Mouse (Mus musculus) thymus, postnatal 25 days (tissue): ENCODE results near the gene Ttc27.
"Not testable (repeated sequence)": the region's sequence is repeated elsewhere in the genome, so short reads cannot be mapped to it uniquely, and the experiment has no call there.

Experiments
- DNase-seq: peaks from one replicate; pipeline ENCODE4 v3.0.0; 2022

The Ttc27 gene

DNA sequence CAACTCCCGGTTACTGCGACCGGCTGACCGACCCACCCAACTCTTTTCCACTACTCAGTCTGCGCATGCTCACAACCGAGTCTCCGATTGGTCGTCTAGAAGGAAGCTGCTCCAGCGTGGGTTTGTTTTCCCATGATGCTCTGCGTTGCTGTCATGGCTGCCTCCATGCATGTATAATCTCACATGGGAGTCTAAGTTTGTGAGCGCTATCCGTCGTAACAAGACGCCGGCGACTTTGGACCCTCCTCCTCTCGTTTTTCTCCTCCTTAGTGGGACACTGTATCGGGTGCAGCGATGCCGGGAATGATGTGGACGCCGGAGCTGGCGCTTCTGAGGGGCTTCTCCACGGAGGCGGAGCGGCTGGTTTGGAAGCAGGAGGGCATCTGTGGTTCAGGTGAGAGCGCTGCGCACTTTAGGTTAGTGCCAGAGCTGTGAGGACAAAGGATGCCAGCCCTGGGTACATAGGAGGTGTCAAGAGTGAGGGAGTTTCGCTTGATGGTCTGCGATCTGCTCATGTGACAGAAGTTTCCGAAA is at the start of gene Ttc27:
TSS of gene Ttc27 (plus strand) at position 115 of the 534 bp plus-strand sequence.
- peak; percentile 94 for DNase-seq

DNA sequence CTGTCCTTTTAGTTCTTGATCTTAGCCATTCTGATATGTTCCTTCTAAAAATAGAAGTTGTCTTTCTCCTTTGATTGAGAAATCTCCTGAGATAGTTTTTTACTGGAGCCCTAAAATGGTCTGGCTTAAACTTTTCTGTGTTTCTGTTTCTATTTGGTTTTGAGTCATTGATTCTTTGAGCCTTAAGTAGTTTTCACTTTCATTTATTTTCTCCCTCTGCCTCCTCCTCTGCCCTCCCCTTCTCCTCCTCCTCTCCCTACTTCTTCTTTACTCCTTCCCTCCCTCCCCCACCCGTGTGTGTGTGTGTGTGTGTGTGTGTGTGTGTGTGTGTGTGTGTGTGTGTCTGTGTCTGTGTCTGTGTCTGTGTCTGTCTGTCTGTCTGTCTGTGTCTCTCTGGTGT is 49.5 kb upstream of the Ttc27 start:
- no peak for DNase-seq

DNA sequence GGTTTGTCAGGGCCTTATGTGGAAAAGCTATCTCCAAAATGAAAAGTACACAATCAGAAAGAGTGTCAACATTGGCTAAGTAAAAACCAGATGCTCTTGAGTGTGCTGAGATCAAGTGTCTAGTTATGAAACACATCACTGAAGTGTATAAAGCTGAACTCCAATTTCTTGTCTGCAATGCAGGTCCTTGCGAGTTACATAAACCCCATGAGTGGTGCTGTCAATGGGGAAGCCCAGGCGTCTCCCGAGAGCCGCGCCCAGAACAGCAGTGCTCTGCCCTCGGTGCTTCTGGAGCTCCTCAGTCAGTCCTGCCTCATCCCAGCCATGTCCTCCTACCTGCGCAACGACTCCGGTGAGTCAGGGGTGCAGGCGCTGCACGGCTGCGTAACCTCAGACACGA is 47.5 kb upstream of the Ttc27 start:
- DNase-seq, result no peak

DNA sequence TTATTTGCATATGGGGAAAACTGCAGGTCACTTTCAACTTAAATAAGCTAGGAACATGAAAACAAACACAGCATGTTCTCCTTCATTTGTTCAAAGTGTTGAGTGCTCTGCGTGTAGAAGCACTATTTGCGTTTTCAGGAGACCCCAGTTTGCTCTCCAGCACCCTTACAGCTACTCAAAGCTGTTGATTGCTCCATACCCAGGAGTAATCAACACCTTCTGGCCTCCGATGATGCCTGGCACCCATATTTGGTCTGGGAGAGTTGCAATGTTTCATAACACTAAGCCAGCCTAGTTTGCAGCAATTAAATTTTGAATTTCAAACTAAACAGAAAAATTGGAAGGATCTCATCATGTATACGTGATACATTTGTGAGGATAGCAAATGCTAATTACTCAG is 45.1 kb upstream of the Ttc27 start:
- DNase-seq, result no peak

DNA sequence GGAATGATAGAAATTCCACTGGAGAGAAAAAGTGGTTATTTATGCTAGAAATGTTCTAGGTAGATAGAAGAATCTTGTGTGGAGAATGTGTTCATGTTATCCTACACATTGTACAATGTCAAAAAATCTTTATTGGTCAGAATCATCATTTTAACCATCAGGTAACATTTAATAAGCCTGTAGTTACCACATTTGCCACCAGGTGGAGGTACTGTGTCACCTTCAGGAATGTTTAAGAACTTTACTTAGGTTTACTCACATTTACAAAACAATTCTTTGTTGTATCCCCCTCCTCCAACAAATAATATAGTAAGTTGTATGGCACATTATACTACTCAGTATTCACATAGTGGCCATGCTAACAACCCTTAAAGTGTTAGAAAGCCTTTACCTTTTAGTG is 44.3 kb upstream of the Ttc27 start:
- peak; percentile 6 for DNase-seq

DNA sequence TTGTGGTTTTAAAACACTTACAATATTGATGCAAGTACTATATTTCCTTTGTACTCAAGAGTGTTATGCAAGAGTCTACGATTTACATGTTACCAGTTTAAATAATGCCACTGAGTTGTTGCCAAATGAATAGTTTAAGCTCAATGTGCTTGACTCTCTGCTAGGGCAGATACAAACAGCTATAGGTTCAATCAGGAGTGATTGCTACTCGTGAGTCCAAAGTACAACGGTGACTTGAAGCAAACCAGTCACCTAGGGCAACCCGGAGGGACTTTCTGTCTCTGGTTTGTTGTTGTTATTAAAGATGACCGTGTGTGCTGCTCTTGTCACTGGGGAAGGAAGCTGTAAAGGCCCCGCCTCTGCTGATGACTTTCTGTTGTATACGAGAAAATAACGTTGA is 39.5 kb upstream of the Ttc27 start:
- DNase-seq, result no peak

DNA sequence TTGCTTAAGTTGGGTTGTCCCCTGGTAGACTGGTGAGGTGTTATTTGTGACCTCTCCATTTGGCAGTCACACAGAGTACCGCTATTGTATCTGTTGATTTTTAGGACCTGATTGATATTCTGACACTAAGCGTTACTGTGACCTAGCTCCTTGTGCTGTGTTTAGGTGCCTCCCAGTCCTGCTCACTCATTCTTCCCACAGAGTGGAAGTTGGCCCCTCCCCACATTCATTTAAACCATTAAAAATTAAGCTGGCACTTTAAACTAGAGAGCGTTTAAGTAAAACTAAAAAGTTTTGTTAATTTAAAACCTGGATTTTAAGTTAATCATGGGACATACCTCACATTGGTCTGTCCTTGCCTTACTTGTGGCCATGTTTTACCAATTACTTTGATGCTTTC is 32.6 kb upstream of the Ttc27 start:
- no peak for DNase-seq

DNA sequence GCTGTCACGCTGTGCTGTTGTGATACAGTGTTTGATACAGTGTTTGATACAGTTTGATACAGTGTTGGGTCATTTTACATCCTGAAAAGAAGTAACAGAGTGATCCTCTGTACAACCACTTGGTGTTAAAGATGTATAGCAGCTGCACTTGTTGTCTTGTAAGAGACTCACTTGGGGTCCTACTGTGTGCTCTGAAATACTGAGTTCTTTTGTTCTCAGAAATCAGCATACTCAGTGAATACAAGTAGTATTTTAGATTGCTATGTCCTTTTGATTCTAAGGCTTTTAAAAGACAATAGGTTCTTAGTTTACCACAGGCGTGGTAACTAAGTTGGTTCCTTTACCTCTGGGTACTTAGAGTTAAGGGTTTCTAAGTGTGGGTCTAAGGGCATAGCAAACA is 29.0 kb upstream of the Ttc27 start:
- no peak for DNase-seq

DNA sequence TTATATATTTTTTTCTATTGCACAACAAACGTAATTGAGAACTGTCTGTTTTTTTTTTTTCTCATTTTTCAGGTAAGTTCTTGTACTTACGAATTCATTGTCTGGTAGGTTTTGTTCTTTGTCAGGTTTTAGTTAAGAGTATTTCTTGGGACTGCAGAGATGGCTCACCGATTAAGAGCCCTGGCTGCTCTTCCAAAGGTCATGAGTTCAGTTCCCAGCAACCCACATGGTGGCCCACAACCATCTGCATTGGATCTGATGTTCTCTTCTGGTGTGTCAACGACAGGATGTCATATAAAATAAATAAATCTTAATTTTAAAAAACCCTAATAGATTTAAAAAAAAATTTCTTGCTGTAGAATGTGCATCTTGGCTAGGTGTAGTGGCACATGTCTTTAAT is 28.1 kb upstream of the Ttc27 start:
- DNase-seq, result no peak

DNA sequence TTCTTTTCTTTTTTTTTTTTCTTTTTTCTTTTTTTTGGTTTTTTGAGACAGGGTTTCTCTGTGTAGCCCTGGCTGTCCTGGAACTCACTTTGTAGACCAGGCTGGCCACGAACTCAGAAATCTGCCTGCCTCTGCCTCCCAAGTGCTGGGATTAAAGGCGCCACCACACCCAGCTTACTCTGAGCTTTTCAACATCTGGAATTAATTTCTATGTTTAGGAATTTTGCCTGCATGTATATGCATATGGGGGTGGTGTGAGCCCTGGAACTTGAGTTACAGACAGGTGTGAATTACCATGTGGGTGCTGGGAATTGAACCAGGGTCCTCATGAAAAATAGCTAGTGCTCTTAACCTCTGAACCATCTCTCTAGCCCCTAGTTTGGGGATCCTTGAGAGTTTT is 15.9 kb upstream of the Ttc27 start:
- DNase-seq, result not testable (repeated sequence)

DNA sequence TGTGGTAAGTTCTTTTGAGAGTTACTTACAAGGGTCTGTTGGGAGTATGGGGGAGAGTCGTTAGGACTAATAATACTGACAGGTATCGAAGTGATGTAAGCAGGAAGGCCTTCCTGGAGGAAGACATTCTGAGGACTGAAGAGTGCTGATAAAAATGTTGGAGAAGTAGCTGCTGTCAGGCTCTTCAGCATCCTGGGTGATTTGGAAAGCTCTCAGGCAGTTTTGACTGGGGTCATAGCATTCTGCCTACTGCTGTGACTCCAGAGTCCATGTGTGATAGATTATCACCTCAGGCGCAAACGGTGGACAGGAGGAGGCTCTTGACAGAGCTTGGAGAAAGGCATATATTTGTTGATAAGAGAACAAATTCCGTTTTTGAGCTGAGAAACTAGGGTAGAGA is 12.1 kb upstream of the Ttc27 start:
- no peak for DNase-seq

DNA sequence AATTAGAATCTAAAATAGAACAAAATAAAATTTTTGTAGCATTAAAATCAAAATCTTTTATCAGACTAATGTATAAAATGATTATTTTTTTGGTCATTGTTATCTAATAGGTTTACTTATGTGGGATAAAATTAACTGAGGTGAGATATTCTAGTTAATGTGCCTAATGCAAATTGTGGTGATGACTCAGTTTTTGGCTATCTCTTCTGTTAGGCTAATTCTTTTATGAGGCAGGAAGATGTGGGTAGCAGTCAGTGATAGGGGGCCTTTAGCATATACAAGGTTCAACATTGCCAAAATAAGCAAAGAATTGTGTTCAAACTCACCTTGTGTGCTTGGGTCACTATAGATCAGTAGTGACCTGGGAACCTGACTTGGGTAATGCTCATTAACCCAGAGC is 10.9 kb upstream of the Ttc27 start:
- DNase-seq, result no peak

DNA sequence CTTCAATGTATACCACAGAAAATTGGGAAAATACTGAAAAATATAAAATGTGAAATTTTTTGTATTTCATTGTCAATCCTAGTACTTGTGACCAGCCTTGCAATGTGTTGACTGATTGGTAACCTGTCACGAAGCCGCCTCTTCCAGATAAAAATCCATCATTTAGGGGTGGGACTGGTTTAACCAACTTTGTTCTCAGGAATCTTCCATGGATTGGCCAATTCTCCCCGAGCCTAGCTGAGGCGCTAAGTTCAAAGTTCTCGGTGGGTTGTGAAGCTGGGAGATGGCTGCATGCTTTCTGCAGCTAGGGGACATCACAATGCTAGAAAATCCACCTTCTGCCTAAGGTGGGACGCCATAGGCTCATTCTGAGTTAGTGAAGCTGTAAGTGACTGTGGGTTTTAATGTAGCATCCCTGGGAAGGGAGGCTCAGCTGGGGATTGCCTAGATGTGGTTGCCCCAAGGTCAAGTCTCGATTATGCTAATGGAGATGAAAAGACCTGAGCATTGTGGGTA is 9.8 kb upstream of the Ttc27 start:
- no peak for DNase-seq

DNA sequence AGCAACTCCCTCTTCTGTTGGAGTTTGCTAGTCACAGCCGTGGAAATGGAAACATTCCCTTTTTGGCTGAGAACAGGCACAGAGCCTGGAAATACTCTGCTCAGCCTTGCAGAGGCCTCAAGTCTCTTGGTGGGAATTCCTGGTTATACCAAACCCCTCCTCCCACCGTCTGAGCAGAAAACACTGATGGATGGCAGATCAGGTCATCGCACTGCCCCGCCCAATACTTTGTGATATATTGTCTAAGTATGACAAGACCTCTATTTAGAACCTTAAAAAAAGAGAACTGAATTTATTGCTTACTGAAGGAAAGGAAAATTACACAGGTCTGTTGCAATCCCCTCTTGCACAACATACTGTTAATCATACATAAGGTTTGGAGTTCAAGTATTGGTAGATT is 6.8 kb upstream of the Ttc27 start:
- DNase-seq, result no peak

DNA sequence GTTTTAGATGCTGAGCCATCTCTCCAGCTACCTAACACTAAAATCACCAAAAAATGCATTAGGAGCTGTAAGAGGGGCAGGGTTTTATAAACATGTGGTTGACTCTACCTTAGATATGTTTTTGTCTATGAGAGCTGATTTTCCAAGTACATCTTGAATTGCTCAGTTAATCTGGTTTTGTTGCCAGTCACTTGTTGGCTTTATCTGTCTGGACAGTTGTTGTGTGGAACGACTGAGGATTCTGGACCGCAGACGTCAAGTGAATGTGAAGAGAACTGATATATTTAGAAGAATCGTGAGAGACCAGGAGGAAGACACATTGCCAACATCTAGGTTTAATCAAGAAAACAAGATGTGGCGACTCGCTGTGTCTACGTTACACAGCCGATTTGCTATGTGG is 5.9 kb upstream of the Ttc27 start:
- DNase-seq, result no peak

DNA sequence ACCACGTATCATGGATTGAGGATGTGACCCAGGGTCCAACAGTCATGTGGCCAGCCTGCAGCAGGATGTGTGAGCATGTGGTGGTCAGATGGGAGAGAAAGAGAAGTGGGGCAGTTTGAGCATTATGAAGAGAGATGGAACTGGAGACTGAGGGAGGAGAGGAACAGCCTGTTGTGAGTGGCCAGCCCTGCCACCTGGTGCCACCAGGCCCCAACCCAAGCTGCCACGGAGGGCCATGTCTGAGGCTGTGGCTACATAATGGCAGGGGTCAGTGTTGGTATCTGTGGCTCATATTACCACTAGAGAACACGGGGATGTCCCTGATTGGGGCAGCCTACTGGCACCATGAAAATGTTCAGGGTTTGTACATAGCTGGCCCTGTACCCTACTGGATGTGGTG is 2.4 kb upstream of the Ttc27 start:
- DNase-seq, result no peak

DNA sequence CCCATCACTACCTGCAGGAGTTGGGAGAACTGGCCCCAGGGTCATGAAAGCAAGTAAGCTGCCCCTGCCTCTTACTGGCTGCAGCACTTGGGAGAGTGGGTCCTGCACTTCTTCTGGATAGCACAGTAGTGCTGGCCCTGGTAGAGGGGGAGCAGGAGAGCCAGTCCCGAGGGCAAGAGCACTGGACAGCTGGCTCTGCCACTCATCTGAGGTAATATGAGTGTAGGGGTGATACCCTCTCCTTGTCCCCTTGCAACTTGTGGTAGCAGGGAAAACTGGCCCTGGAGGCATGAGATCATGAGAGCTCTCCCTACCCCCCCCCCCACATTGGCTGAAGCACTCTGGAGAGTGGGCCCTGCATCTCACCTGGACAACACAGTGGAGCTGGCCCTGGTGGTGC is 1.8 kb upstream of the Ttc27 start:
- no peak for DNase-seq

DNA sequence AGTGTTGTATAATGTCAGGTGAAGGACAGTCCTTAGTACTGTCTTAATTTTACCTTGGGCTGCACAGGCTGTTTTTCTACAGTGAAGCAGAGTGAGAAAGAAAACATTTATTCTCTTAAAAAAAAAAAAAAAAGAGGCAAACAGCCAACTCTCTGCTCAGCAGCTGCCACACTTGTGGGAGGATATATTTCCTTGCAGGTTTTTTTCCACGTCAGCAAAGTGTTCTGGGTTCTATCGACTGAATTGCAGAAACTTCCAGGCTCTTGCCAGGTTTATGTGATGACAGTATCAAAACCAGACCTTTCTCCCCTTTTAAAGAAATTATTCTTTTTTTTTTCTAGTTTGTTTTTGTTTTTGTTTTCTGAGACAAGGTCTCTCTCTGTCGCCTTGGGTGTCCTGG is 889 bp upstream of the Ttc27 start:
- DNase-seq, result no peak

DNA sequence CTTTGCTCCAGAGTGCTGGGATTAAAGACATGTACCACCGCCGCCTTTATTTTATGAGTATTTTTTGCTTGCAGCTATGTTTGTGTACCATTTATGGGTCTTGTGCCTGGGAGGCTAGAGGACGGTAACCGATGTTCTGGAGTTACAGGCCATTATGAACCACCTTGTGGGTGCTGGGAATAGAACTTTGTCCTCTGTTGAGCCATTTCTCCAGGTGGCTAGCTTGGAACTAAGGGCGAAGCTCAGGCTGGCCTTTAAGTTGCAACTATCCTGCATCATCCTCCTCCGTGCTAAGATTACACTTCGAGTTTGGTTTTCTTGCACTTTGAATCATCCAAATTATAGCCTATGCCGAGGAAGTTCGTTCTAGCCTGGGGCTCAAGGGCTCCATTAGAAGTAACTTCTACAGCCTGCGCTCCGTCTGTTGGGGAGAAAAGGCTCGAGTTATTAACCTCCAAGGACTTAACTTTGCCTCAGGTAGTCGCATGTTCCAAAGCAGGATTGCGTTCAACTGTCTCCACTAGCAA is 378 bp upstream of the Ttc27 start:
- DNase-seq, result no peak

DNA sequence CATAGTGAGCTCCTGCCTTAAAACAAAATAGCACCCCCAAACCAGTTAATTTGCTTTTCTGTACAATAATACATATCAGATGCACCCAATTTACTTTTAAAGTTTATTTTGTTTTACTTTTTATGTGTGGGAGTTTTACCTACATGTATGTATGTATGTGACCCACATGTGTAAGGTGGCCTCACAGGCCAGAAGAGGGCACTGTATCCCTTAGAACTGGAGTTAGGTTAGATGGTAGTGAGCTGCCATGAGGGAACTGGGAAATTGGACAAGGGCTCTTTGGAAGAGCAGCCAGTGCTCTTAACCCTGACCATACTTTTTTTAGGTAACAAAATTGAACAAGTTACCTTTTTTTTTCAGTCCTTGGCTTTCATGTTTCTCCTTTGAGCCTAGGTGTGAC is 15.3 kb downstream of the Ttc27 start:
- no peak for DNase-seq

DNA sequence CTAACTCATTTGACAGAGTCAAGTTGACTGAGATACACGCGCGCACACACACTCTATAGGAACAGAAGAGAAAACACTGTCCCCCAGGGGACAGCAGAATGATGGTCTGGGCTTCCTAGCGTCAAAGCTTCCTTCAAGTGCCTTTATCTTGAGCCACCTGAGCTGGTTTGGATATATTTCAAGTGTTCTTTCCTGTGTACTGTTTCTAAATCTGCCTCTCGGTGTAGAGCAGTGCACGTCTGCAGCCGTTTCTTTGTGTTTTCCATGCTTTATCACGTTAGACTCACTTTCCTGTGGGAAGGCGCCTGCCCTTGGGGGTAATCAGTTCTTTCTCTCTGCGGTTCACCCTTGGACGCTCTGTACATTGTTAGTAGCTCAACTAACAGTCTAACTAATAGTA is 17.9 kb downstream of the Ttc27 start:
- DNase-seq, result no peak

DNA sequence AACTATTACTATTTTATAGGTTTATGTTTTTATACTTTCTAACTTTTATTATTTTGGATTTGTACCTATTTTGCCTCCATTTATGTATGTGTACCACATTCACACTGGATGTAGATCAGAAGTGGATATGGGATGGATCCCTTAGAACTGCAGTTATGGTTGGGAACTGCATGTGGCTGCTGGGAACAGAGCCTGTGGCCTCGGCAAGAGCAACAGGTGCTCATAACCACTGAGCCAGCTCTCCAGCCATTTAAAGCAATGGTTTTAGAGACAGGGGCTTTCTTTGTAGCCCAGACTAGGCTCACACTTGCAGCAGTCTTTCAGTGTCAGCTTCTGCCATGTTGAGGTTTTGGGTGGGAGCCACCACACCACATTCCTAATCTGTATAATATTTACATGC is 32.1 kb downstream of the Ttc27 start:
- no peak for DNase-seq

DNA sequence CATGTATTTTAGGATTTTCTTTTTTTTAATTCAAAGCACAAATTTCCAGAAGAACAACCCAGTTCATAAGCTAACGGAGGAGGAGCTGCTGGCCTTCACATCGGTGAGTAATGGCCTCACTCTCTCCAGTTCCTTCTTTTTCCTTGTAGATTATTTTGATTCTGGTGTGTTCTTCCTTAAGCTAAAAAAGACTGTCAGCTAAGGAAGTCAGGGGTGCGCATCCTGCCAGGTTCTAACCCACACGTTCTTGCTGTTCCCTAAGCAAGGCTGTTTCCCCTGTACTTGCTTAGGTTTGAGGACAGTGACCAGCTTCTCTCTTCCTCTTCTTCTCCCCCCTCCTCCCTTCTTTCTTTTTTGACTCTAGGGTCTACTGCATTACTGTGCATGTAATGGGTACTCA is 33.5 kb downstream of the Ttc27 start:
- DNase-seq, result no peak

DNA sequence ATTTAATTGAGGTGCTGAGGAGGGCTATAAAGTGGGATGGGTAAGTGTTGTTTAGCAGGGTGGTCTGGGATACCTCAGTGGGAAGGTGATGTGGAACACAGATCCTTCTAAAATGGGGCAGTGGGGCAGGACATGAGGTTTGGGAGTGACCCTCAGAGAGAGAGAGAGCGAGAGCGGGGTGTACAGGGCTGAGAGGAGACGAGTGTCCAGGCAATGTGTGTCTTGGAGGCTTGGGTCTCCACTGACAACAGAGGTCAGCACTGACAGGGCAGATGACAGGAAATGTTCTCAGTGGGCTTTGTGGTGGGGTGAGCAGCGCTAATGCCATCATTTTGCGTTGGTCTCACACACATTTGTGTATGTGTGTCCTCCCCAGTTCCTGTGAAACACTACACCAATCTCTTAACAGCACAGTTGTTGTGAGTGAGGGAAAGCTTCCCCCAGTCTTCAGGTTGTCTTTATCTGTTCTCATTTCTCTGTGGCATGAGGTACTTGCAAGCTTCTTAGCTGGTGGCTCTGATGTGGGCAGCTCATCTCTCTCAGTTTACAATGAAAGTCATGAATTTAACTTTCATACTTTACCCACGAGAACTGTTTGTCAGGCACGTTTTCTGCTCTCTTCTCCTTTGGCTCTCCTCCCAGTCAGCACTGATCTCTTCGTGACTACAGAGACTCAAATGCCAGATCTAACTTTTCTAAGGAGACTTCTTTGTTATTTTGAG is 35.5 kb downstream of the Ttc27 start:
- DNase-seq, result peak; percentile 8

DNA sequence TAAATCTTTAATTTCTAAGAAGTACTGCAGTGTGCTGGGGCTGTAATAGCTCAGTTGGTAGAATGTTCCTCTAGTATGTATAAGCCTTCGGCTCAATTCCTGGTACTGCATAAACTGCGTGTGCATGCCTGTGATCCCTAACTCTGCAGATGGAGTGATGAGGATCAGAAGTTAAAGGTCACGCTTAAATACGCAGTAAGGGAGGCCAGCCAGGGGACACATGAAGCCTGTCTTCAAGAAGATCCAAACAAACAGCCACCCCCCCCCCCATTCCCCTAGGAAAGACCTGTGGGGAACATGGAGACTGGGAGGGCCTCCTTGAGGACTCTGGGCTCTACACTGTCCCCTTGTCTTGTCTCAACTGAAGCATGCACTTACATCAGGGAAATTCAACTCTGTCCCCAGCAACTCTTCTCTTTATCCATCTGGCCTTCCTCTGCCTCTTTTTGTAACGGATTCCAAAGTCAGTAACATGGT is 36.1 kb downstream of the Ttc27 start:
- DNase-seq, result no peak
